Mouse (Mus musculus): ENCODE data around the gene Clec2g. TPM values are rescaled to one million over a fixed set of nuclear protein-coding genes. Genes with fewer than 3 reads are reported as not detected.

The Clec2g gene
- total RNA-seq (2023): 10 to 100 TPM; 10.9 to 13.1 TPM

DNA sequence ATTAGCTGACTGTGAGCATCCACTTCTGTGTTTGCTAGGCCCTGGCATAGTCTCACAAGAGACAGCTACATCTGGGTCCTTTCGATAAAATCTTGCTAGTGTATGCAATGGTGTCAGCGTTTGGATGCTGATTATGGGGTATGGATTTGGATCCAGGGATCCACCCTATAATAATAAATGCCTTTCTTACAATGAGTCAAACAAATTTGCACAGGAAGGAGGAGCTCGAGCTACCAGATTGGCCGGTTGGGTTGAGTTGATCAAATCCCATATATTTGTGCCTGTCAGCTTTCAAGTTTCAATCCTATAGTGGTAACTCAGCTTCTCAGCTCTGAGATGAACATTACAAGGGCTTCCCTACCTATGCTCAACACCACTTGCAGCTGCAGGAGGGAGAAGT lies at the start of gene Clec2g:
Gene Clec2g, plus strand, starts transcription at position 301 of the 400 bp plus-strand sequence.

GRCm38 (mm10) chr6:128887091-128887790 lies 46.9 kb upstream of the Clec2g start, which contains the start of gene Clec2i:
Gene Clec2i (plus strand): TSS chr6:128887588.

GRCm38 (mm10) chr6:128890948-128891355 lies 43.2 kb upstream of the Clec2g start, which contains the start of gene BC035044:
Gene BC035044 (minus strand): TSS chr6:128891126.

Other genes with a start within 250 kb of the Clec2g start
- gene Klrb1, start 211.3 kb upstream of the Clec2g start, total RNA-seq (2023): under 1 TPM in 1 of 2 experiments, not detected in 1; 0.68 TPM
- 1 to 10 TPM in 1 of 2 experiments, under 1 TPM in 1; 0.95 to 1.2 TPM for gene Klrb1c, start 145.2 kb upstream of the Clec2g start, total RNA-seq (2023)
- gene Gm44511, start 108.1 kb upstream of the Clec2g start, total RNA-seq (2023): not detected
- 1 to 10 TPM in 1 of 2 experiments, not detected in 1; 1.0 TPM for gene Klrb1b, start 108.0 kb upstream of the Clec2g start, total RNA-seq (2023)
- 100 to 1,000 TPM in 1 of 2 experiments, 10 to 100 TPM in 1; 82.7 to 102 TPM for gene Clec2i, start 46.8 kb upstream of the Clec2g start, total RNA-seq (2023)
- 100 to 1,000 TPM in 1 of 2 experiments, 10 to 100 TPM in 1; 95.8 to 109 TPM for gene BC035044, start 43.3 kb upstream of the Clec2g start, total RNA-seq (2023)
- gene Klrb1f, start 111.5 kb downstream of the Clec2g start, total RNA-seq (2023): 10 to 100 TPM in 1 of 2 experiments, 1 to 10 TPM in 1; 7.0 to 11.2 TPM
- not detected for gene Clec2e, start 166.5 kb downstream of the Clec2g start, total RNA-seq (2023)
- gene Clec2d, start 246.2 kb downstream of the Clec2g start, total RNA-seq (2023): 100 to 1,000 TPM; 179 to 184 TPM

All from B cell, adult 67 days (primary cell).